Mouse (Mus musculus) ES-E14 (cell line): ENCODE measurements around the gene Megf11. TPM values are rescaled to one million over a fixed set of nuclear protein-coding genes. Genes with fewer than 3 reads are reported as not detected.

ENCODE experiments used
- DNase-seq: peaks from one replicate; pipeline ENCODE4 v3.0.0-alpha.2; 2013; ENCODE audit warnings: low read depth, low spot score
- H3K27ac ChIP-seq: 2 replicates; pipeline ENCODE4 v1.5.1; 2012; ENCODE audit warnings: low read depth, mild to moderate bottlenecking, low read length, moderate library complexity, mixed read lengths; ENCODE audit not compliant: poor library complexity, insufficient read depth, severe bottlenecking
- H3K36me3 ChIP-seq: 2 replicates; pipeline ENCODE4 v1.6.1; 2012; ENCODE audit warnings: mild to moderate bottlenecking, low read length, moderate library complexity, mixed read lengths; ENCODE audit not compliant: control insufficient read depth, poor library complexity, insufficient read depth, severe bottlenecking
- H3K4me1 ChIP-seq, 2 experiments: fragments of 150-350 bp in 1 of 2; sonication (generic) in 1 of 2; 2 replicates each; pipeline ENCODE4 v1.6.1; 2012; ENCODE audit warnings: low read length in 2 of 2, mild to moderate bottlenecking in 1 of 2, mixed read lengths in 1 of 2; ENCODE audit not compliant: control insufficient read depth in 2 of 2, insufficient read depth in 2 of 2, poor library complexity in 1 of 2
- H3K4me3 ChIP-seq, 2 experiments: fragments of 150-350 bp in 1 of 2; sonication (generic) in 1 of 2; 2 replicates each; pipeline ENCODE4 v1.5.1; 2012; ENCODE audit warnings: low read length in 2 of 2, low read depth in 1 of 2, mild to moderate bottlenecking in 1 of 2, mixed read lengths in 1 of 2; ENCODE audit not compliant: insufficient read depth in 1 of 2, poor library complexity in 1 of 2, severe bottlenecking in 1 of 2
- H3K9ac ChIP-seq: 2 replicates; pipeline ENCODE4 v1.6.1; 2012; ENCODE audit warnings: low read depth, mild to moderate bottlenecking, low read length, mixed read lengths; ENCODE audit not compliant: poor library complexity, insufficient read depth, severe bottlenecking
- H3K9me3 ChIP-seq: fragments of 150-350 bp; sonication (generic); 2 replicates; pipeline ENCODE4 v1.6.1; 2012; ENCODE audit warnings: low read depth, mild to moderate bottlenecking, low read length; ENCODE audit not compliant: control insufficient read depth, insufficient read depth
- CHD2 ChIP-seq: IDR thresholded peaks from 2 replicates; pipeline ENCODE4 v1.6.1; 2014; ENCODE audit warnings: mild to moderate bottlenecking, low read depth, low read length, inconsistent platforms
- HCFC1 ChIP-seq: IDR thresholded peaks from 2 replicates; pipeline ENCODE4 v1.6.1; 2012; ENCODE audit warnings: low read length, inconsistent platforms, borderline replicate concordance; ENCODE audit not compliant: insufficient read depth
- MAFK ChIP-seq: IDR thresholded peaks from 2 replicates; pipeline ENCODE4 v1.6.1; 2014; ENCODE audit warnings: mild to moderate bottlenecking, low read depth, low read length, inconsistent platforms; ENCODE audit not compliant: insufficient read depth
- ZC3H11A ChIP-seq: IDR thresholded peaks from 2 replicates; pipeline ENCODE4 v1.6.1; 2012; ENCODE audit warnings: low read depth, mild to moderate bottlenecking, inconsistent platforms, low read length, borderline replicate concordance
- ZNF384 ChIP-seq: IDR thresholded peaks from 2 replicates; pipeline ENCODE4 v1.6.1; 2012; ENCODE audit warnings: low read depth, low read length, inconsistent platforms
- in situ Hi-C, 2 experiments: fragments of 600-800 bp; cut with MboI; formaldehyde crosslinking; loops; one replicate each; pipeline ENCODE4 v1.15.1; 2025; ENCODE audit warnings: low sequenced_read_pairs in 2 of 2, inconsistent platforms in 1 of 2; ENCODE audit not compliant: unreplicated experiment in 2 of 2
- total RNA-seq: library from RNA; depleted of rRNA; stranded (reverse); fragments of 300-350 nt; gene quantifications from 2 replicates; pipeline ENCODE4 v1.2.3, GENCODE M21; 2012

Gene Megf11
- total RNA-seq, 1 experiment: 7.5 TPM

GRCm38 (mm10) chr9:64636111-64636510, 250.7 kb downstream of the Megf11 start:
- Histone ChIP-seq H3K4me1 (peaks cover 0 to 5% of the 10 kb centered on the region in 2 experiments; a peak in 1 of 4 replicates), H3K27ac (no peak overlapping the region), H3K4me3 (no peak overlapping the region), H3K36me3 (no peaks in the 10 kb centered on the region), H3K9me3 (no peaks in the 10 kb centered on the region), H3K9ac (no peak overlapping the region)
- DNase-seq: no peak
- no peak for TF ChIP-seq ZC3H11A
- no peak for TF ChIP-seq ZNF384
- no peak for TF ChIP-seq MAFK
- no peak for TF ChIP-seq HCFC1
- TF ChIP-seq CHD2: no peak
- in situ Hi-C loops: no loop called here

DNA sequence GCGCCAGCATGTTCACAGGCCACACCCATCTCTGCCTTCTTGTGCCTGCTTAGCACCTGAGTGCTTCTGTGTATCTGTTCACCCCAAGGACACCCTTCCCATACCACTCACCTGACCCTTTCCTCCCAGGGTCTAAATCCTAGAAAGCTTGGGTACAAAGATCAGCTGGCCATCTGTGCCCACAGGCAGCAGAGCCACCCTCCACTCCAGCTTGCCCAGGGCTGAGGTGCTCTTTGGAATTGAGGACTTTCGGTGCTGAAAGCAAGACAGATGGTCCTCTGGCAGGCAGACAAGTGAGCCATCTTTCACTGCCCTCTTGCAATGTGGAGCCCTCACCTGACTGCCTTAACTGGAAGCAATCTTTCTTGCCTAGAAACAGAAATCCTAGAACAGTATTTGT, 251.5 kb downstream of the Megf11 start:
- Histone ChIP-seq H3K9ac (no peak overlapping the region), H3K36me3 (no peaks in the 10 kb centered on the region), H3K9me3 (no peaks in the 10 kb centered on the region), H3K4me3 (no peak overlapping the region), H3K27ac (no peak overlapping the region), H3K4me1 (peaks cover 0 to 3% of the 10 kb centered on the region in 2 experiments; a peak in 1 of 4 replicates)
- no peak for TF ChIP-seq MAFK
- no peak for TF ChIP-seq CHD2
- no peak for TF ChIP-seq ZNF384
- no peak for TF ChIP-seq ZC3H11A
- no peak for TF ChIP-seq HCFC1
- no peak for DNase-seq
- in situ Hi-C loops: no loop called here

- peaks cover 0 to 3% of the 10 kb centered on the region in 2 experiments; a peak in 1 of 4 replicates for H3K4me1 ChIP-seq
- DNase-seq: no peak
- H3K9me3 ChIP-seq: no peaks in the 10 kb centered on the region
- H3K9ac ChIP-seq: no peak overlapping the region
- H3K27ac ChIP-seq: no peak overlapping the region
- in situ Hi-C loops: no loop called here
- H3K4me3 ChIP-seq: peak overlapping the region; percentile 49 to 56
- TF ChIP-seq ZC3H11A (no peak), HCFC1 (no peak), CHD2 (no peak), ZNF384 (no peak), MAFK (no peak)
- H3K36me3 ChIP-seq: no peaks in the 10 kb centered on the region
Observed at GRCm38 (mm10) chr9:64638250-64638649, 252.8 kb downstream of the Megf11 start.

DNA sequence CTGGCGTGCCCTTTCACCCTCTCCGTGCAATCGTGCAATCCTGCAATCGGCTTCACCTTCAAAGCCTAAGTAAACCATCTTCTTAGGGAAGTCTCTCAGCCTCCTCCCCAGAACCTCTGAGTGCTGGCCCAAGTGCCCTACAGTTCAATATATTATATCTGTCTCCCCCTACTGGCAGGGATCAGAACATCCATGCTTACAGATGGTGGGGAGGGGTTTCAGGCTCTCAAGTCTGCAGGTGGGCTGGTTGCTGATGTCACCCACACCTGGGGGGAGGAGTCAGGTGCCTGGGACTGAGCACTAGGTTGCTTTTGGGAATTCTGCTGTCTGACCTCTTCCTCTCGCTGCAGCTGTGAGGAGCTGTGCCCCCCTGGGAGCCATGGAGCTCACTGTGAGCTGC, 254.2 kb downstream of the Megf11 start:
- no peak overlapping the region for H3K27ac ChIP-seq
- no peaks in the 10 kb centered on the region for H3K9me3 ChIP-seq
- no peak overlapping the region for H3K9ac ChIP-seq
- H3K36me3 ChIP-seq: no peaks in the 10 kb centered on the region
- H3K4me1 ChIP-seq: peaks cover 0 to 5% of the 10 kb centered on the region in 2 experiments; a peak in 1 of 4 replicates
- in situ Hi-C loops: no loop called here
- peak; percentile 83 for DNase-seq
- no peak overlapping the region for H3K4me3 ChIP-seq
- TF ChIP-seq ZNF384 (no peak), HCFC1 (no peak), CHD2 (no peak), ZC3H11A (peak; percentile 67; the same call in 1 of the 2 replicates), MAFK (no peak)

DNA sequence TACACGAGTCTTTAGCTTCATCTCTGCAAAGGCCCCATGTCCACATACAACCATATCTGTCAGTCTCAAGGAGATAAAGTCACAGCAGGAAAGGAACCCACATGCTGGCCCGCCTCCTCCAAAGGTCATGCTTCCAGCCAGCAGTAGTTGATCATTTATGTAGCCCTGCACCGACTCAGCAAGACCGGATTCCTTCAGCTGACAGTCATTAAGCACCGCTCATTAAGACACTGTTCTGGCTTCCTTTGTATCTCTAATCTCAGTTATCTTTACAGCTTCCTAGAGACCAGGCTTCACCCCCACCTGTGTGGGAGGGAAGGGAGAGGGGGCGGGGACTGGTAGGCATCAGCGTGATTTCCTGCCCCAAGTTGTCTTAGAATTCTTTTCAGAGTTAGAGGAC, 258.7 kb downstream of the Megf11 start:
- no peak overlapping the region for H3K27ac ChIP-seq
- no peak overlapping the region for H3K9ac ChIP-seq
- no peak for DNase-seq
- H3K4me1 ChIP-seq: peaks cover 0 to 5% of the 10 kb centered on the region in 2 experiments; a peak in 1 of 4 replicates
- no peaks in the 10 kb centered on the region for H3K36me3 ChIP-seq
- no peaks in the 10 kb centered on the region for H3K9me3 ChIP-seq
- no peak overlapping the region for H3K4me3 ChIP-seq
- in situ Hi-C loops: no loop called here
- TF ChIP-seq ZC3H11A: no peak
- no peak for TF ChIP-seq MAFK
